Mouse (Mus musculus) limb, embryonic 15.5 days (tissue): ENCODE measurements around the gene Akap9. TPM values are rescaled to one million over a fixed set of nuclear protein-coding genes. Genes with fewer than 3 reads are reported as not detected.
A peak's percentile ranks its signal among the peaks of the same experiment; 100 is the strongest.

Experiments used
- ATAC-seq: fragments of 200-750 bp; cut with Nextera tagmentation; 2 replicates; pipeline ENCODE4 v1.8.0; 2017; ENCODE audit warnings: low read depth, moderate TSS enrichment; ENCODE audit not compliant: insufficient number of reproducible peaks, low FRiP score, low TSS enrichment
- H3K27ac ChIP-seq: fragments of 300-500 bp; sonication (generic); 2 replicates; pipeline ENCODE4 v1.5.1; 2015; ENCODE audit warnings: moderate library complexity, mild to moderate bottlenecking, inconsistent platforms
- H3K27me3 ChIP-seq: fragments of 300-500 bp; sonication (generic); 2 replicates; pipeline ENCODE4 v1.6.1; 2015; ENCODE audit warnings: inconsistent platforms
- H3K36me3 ChIP-seq: fragments of 300-500 bp; sonication (generic); 2 replicates; pipeline ENCODE4 v1.6.1; 2015; ENCODE audit warnings: inconsistent platforms
- H3K4me1 ChIP-seq: fragments of 300-500 bp; sonication (generic); 2 replicates; pipeline ENCODE4 v1.6.1; 2015; ENCODE audit warnings: inconsistent platforms
- H3K4me2 ChIP-seq: fragments of 300-500 bp; sonication (generic); 2 replicates; pipeline ENCODE4 v1.6.1; 2015; ENCODE audit warnings: mild to moderate bottlenecking, inconsistent platforms
- H3K4me3 ChIP-seq: fragments of 300-500 bp; sonication (generic); 2 replicates; pipeline ENCODE4 v1.5.1; 2015; ENCODE audit warnings: mild to moderate bottlenecking, inconsistent platforms
- H3K9ac ChIP-seq: fragments of 300-500 bp; sonication (generic); 2 replicates; pipeline ENCODE4 v1.6.1; 2015; ENCODE audit warnings: inconsistent platforms
- H3K9me3 ChIP-seq: fragments of 300-500 bp; sonication (generic); 2 replicates; pipeline ENCODE4 v1.6.1; 2016; ENCODE audit warnings: inconsistent platforms
- WGBS: fragments of 180-500 bp; shearing (Covaris S2); methylation state at CpG from one replicate; pipeline ENCODE4 v1.1.7; 2015; 5-methylcytosine and 5-hydroxymethylcytosine counted together
- polyA plus RNA-seq: library from polyadenylated mRNA; unstranded; fragments of >200 nt; fragmentation: Nextera tagmentation; extraction: Ambion mirVana; gene quantifications from 2 replicates; pipeline ENCODE4 v1.2.1, GENCODE M21; 2015

The Akap9 gene
- polyA plus RNA-seq, 1 experiment from 2014 or later = 139 TPM

DNA sequence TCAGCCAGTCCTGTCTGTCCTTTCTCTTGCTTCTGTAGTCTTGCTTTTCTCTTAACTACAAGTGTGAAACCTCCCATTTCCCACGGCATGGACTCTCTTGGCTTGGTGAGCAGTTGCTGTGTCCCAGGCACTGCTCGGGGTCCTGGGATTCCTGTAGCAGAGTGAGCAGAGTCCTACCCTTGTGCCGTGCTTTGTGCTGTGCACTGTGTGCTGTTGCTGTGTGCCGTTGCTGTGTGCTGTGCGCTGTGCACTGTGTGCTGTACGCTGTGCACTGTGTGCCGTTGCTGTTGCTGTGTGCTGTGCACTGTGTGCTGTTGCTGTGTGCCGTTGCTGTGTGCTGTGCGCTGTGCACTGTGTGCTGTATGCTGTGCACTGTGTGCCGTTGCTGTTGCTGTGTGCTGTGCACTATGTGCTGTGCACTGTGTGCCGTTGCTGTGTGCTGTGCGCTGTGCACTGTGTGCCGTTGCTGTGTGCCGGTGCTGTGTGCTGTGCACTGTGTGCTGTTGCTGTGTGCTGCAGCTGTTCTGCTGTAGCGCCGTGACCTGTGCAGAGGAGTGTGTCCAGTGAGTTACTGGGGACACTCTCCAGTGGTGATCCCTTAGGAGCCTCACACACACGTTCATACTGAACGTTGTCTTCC lies 138.7 kb downstream of the Akap9 start:
- no peak overlapping the region for H3K9ac ChIP-seq
- H3K4me1 ChIP-seq = no peaks in the 10 kb centered on the region
- H3K4me3 ChIP-seq = no peak overlapping the region
- no peak overlapping the region for H3K27ac ChIP-seq
- H3K9me3 ChIP-seq = no peaks in the 10 kb centered on the region
- peaks cover 79% of the 10 kb centered on the region for H3K36me3 ChIP-seq
- no peaks in the 10 kb centered on the region for H3K27me3 ChIP-seq
- no peak for ATAC-seq
- H3K4me2 ChIP-seq = no peak overlapping the region
- WGBS = 90% methylated on average over 18 of the region's 18 CpGs

DNA sequence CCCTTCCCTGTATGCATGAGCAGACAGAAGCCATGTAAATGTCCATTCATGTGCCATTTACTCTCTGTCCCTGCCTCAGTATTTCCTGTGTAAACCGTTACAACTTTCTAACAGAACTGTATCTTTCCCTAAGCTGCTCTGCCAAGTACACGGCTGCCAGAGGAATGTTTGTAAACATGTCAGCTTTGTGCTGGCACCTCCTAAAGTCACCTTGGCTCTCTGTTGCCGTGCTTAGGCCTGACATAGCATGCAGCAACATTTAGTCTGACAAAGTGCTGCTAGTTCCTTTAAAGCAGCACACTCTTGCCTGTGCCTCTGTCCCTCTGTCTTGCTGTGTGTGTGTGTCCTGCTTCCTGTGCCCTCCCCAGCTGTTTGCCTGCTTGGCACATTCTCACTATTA lies 139.3 kb downstream of the Akap9 start:
- no peaks in the 10 kb centered on the region for H3K9me3 ChIP-seq

DNA sequence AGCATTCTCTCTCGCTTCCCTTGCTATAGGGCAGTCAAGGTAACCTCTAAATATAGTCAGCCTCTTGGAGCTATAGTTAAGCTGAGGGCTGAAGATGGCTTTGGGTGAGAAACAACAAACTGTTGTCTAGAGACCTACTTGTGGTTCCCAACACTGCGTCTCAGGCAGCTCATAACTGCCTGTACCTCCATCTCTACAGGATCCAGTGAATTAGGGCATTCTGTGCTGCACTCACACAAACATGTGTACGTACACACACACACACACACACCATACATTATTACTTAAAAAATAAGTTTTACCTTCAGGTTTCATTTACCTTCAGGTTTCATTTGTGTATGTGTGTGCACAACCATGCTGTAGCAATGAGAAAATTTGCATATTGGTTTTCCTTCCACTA lies 151.2 kb downstream of the Akap9 start:
- Histone ChIP-seq H3K9ac (no peak overlapping the region), H3K4me2 (no peak overlapping the region), H3K4me3 (no peak overlapping the region), H3K27ac (no peak overlapping the region), H3K36me3 (peaks cover 68% of the 10 kb centered on the region), H3K27me3 (no peaks in the 10 kb centered on the region), H3K4me1 (no peaks in the 10 kb centered on the region), H3K9me3 (no peaks in the 10 kb centered on the region)
- ATAC-seq = no peak
- WGBS = 89% methylated on average over 3 of the region's 3 CpGs

More for the DNA sequence above, 139.3 kb downstream of the Akap9 start:
- H3K27ac ChIP-seq = no peak overlapping the region
- no peak overlapping the region for H3K4me2 ChIP-seq
- H3K27me3 ChIP-seq = no peaks in the 10 kb centered on the region
- no peaks in the 10 kb centered on the region for H3K4me1 ChIP-seq
- 78% methylated on average over 3 of the region's 3 CpGs for WGBS
- no peak overlapping the region for H3K9ac ChIP-seq
- ATAC-seq = no peak
- H3K36me3 ChIP-seq = peaks cover 79% of the 10 kb centered on the region
- H3K4me3 ChIP-seq = no peak overlapping the region

DNA sequence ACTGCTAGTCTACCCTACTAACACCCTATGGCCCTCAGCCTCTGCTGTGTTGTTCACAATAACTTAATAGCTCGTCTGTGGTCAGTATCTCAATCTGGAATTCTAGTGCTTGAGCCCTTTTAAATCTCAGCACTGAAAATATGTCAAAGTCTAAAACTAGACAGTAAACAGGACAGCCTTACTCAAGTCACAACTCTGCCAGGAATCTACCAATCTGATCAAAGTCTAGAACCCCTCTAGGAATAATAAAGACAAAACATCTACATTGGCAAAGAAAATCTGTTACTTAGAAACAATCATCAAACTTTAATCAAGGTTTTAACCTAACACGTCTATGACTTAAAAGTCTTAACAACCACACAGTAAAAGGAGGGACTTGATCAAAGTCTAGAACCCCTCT lies 153.0 kb downstream of the Akap9 start:
- Histone ChIP-seq H3K4me1 (no peaks in the 10 kb centered on the region), H3K27me3 (no peaks in the 10 kb centered on the region), H3K4me3 (no peak overlapping the region), H3K27ac (no peak overlapping the region), H3K36me3 (peaks cover 78% of the 10 kb centered on the region), H3K9me3 (no peaks in the 10 kb centered on the region), H3K9ac (no peak overlapping the region), H3K4me2 (no peak overlapping the region)
- ATAC-seq = no peak
- WGBS = 75% methylated on average over 2 of the region's 2 CpGs

DNA sequence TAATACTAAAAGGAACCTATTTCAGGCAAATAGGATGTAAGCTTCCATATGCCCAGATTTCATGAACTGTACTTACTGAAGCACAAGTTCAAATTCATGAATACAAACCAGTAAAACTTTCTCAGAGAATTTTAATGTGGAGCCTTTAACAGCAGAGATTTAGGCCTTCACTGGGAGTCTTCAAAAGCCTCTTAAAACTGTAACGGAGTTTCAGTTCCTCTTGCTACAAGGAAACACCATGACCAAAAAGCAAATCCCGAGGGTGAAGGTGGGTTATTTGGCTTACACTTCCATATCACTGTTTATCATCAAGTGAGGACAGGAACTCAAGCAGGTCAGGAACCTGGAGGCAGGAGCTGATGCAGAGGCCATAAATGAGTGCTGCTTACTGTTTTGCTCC lies 153.7 kb downstream of the Akap9 start:
- Histone ChIP-seq H3K9me3 (no peaks in the 10 kb centered on the region), H3K4me2 (no peak overlapping the region), H3K4me1 (no peaks in the 10 kb centered on the region), H3K4me3 (no peak overlapping the region), H3K27me3 (no peaks in the 10 kb centered on the region), H3K9ac (no peak overlapping the region), H3K36me3 (peaks cover 77% of the 10 kb centered on the region), H3K27ac (no peak overlapping the region)
- WGBS = 78% methylated on average over 2 of the region's 2 CpGs
- no peak for ATAC-seq

- Histone ChIP-seq H3K27ac (no peak overlapping the region), H3K36me3 (peaks cover 81% of the 10 kb centered on the region), H3K4me1 (no peaks in the 10 kb centered on the region), H3K9me3 (no peaks in the 10 kb centered on the region), H3K4me2 (no peak overlapping the region), H3K9ac (no peak overlapping the region), H3K27me3 (no peaks in the 10 kb centered on the region), H3K4me3 (no peak overlapping the region)
- 93% methylated on average over 7 of the region's 7 CpGs for WGBS
- ATAC-seq = no peak
These were observed 157.1 kb downstream of the Akap9 start for GRCm38 (mm10) chr5:4084948-4085347.

GRCm38 (mm10) chr5:4086309-4086708 lies 158.5 kb downstream of the Akap9 start:
- H3K36me3 ChIP-seq = peaks cover 78% of the 10 kb centered on the region
- H3K9ac ChIP-seq = no peak overlapping the region
- no peak overlapping the region for H3K4me3 ChIP-seq
- H3K27ac ChIP-seq = no peak overlapping the region
- H3K9me3 ChIP-seq = no peaks in the 10 kb centered on the region
- ATAC-seq = no peak
- no peaks in the 10 kb centered on the region for H3K4me1 ChIP-seq
- WGBS = 87% methylated on average over 4 of the region's 4 CpGs
- no peaks in the 10 kb centered on the region for H3K27me3 ChIP-seq
- no peak overlapping the region for H3K4me2 ChIP-seq

GRCm38 (mm10) chr5:4088190-4088589 lies 160.3 kb downstream of the Akap9 start:
- no peaks in the 10 kb centered on the region for H3K9me3 ChIP-seq
- H3K27me3 ChIP-seq = no peaks in the 10 kb centered on the region
- WGBS = 94% methylated on average over 5 of the region's 5 CpGs
- no peak for ATAC-seq
- no peaks in the 10 kb centered on the region for H3K4me1 ChIP-seq
- H3K27ac ChIP-seq = no peak overlapping the region
- H3K4me3 ChIP-seq = no peak overlapping the region
- H3K4me2 ChIP-seq = no peak overlapping the region
- no peak overlapping the region for H3K9ac ChIP-seq
- H3K36me3 ChIP-seq = peaks cover 76% of the 10 kb centered on the region

DNA sequence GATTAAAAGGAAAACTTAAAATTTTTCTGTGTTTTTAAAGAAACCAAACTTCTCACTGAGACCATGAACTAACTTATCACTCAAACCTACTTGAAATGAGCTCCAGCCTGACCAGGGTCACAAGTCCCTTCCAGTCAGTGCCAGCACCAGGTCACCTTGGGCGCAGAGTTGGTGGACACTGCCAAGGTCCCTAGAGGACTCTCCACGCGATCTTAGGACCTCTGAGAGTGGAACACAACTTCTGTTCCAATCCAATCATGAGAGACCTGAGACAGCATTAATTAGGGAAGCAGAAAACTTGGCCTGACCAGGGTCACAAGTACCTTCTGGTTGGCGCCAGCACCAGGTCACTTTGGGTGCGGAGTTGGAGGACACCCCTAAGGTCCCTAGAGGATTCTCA lies 166.6 kb downstream of the Akap9 start:
- 95% methylated on average over 5 of the region's 5 CpGs for WGBS

DNA sequence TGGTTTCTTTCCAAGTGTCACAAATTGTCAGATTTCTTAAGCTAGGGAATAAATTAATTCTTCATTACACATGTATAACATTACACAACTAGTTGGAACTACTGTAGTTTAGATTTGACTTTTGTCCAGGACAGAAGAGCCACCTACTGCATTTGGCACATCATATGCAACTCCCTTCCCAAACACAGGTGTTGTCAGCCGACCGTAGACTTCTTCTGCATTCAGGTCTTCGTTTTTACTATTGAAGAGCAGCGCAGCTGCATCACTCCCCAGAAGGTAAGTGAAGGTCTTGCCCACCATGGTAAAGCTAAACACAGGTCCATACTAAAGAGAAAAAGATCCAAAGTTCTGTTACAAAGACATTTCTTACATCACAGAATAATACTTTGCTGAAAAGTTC lies 173.2 kb downstream of the Akap9 start:
- Histone ChIP-seq H3K9me3 (no peaks in the 10 kb centered on the region), H3K9ac (no peak overlapping the region), H3K27ac (no peak overlapping the region), H3K4me1 (peaks cover 8% of the 10 kb centered on the region), H3K4me2 (no peak overlapping the region), H3K27me3 (no peaks in the 10 kb centered on the region), H3K36me3 (peaks cover 31% of the 10 kb centered on the region), H3K4me3 (no peak overlapping the region)
- no peak for ATAC-seq
- WGBS = 97% methylated on average over 4 of the region's 4 CpGs

More for the DNA sequence above, 166.6 kb downstream of the Akap9 start:
- Histone ChIP-seq H3K9me3 (no peaks in the 10 kb centered on the region), H3K27ac (no peak overlapping the region), H3K4me2 (no peak overlapping the region), H3K9ac (no peak overlapping the region), H3K36me3 (peaks cover 52% of the 10 kb centered on the region), H3K4me1 (no peaks in the 10 kb centered on the region), H3K27me3 (no peaks in the 10 kb centered on the region), H3K4me3 (no peak overlapping the region)
- ATAC-seq = no peak

DNA sequence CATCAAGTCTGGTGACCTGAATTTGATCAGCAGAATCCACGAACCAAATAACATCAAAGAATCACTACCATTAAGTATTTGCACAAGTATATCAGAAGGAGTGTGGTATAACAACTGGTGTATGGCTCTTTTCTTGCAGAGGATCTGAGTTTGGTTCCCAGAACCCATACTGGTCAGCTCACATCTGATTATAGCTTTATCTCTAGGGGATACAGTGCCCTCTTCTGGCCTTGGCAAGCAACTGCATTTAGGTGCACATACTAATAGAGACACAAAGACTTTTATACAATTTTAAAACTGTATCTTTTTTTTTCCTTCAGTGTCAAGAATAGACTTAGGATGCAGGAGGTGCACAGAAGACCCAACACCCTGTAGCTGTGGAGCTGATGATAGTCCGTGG lies 173.9 kb downstream of the Akap9 start:
- no peaks in the 10 kb centered on the region for H3K9me3 ChIP-seq
- no peak overlapping the region for H3K4me2 ChIP-seq
- H3K27me3 ChIP-seq = no peaks in the 10 kb centered on the region
- H3K27ac ChIP-seq = no peak overlapping the region
- H3K4me3 ChIP-seq = no peak overlapping the region
- ATAC-seq = no peak
- 93% methylated on average over 2 of the region's 2 CpGs for WGBS
- H3K9ac ChIP-seq = no peak overlapping the region
- H3K36me3 ChIP-seq = peaks cover 31% of the 10 kb centered on the region
- H3K4me1 ChIP-seq = peaks cover 8% of the 10 kb centered on the region

- Histone ChIP-seq H3K4me1 (peaks cover 8% of the 10 kb centered on the region), H3K9me3 (no peaks in the 10 kb centered on the region), H3K27me3 (no peaks in the 10 kb centered on the region), H3K27ac (peak overlapping the region; percentile 97), H3K9ac (peak overlapping the region; percentile 68), H3K36me3 (peaks cover 25% of the 10 kb centered on the region), H3K4me3 (peak overlapping the region; percentile 86), H3K4me2 (peak overlapping the region; percentile 55)
- WGBS = under 1% methylated on average over 41 of the region's 41 CpGs
- peak; percentile 41 for ATAC-seq
These were observed 175.9 kb downstream of the Akap9 start for GRCm38 (mm10) chr5:4103626-4104340.
